In the genomic region with DNA sequence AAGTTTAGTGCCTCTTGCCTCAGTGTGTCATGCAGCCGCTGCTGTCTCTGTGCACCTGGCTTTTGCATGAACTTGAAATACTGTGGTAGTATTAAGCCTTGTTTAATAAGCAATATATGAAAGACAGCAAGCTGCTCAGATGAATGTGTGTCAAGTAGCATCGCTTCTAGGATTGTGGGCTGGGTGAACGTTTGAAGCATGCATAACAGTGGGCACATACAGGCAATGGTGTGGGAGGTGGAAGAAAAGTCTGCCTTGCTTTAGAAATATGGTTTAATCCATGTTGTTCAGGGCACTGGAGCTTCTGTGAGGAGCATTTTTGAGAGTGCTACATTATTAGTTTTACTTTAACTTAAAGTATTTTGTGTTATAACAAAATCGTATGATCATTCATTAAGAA, we compare ENCODE assay signal across 14 mouse cellular contexts.
"Had no signal": no experiment of that assay in that cellular context is flagged by ENCODE, and none has a peak within 500 bp of the region (broad histone marks: within the 10 kb centered on the region; RNA-seq: fewer than 3 reads in every experiment).

No protein-coding gene starts in this region.

- DNase-seq: lung, adult 18-20 months; lung, embryonic 14.5 days; lung, postnatal 10 days; lung, postnatal 4 days; right cerebral cortex, postnatal 14 days; thymus, adult 18-20 months; thymus, postnatal 14 days; thymus, postnatal 36 days had no signal

- H3K27ac ChIP-seq: midbrain, embryonic 10.5 days; midbrain, embryonic 13.5 days; neural tube, embryonic 13.5 days; neural tube, embryonic 15.5 days had no signal

- H3K4me3 ChIP-seq: midbrain, embryonic 10.5 days; midbrain, embryonic 13.5 days; myocyte; neural tube, embryonic 13.5 days; neural tube, embryonic 15.5 days had no signal

- ATAC-seq: midbrain, embryonic 13.5 days; midbrain, embryonic 16.5 days had no signal
